Mouse (Mus musculus) ES-Bruce4 (cell line): ENCODE results near the gene Lrrc58.

Experiments used
- CTCF ChIP-seq: IDR thresholded peaks from one replicate; pipeline ENCODE4 v1.8.1; 2011; ENCODE audit warnings: low read depth, low read length
- EP300 ChIP-seq: IDR thresholded peaks from 2 replicates; pipeline ENCODE4 v1.6.1; 2011; ENCODE audit warnings: low read depth, low read length; ENCODE audit not compliant: insufficient read depth
- POLR2A ChIP-seq: IDR thresholded peaks from one replicate; pipeline ENCODE4 v1.8.1; 2011; ENCODE audit warnings: low read length; ENCODE audit not compliant: insufficient read depth

DNA sequence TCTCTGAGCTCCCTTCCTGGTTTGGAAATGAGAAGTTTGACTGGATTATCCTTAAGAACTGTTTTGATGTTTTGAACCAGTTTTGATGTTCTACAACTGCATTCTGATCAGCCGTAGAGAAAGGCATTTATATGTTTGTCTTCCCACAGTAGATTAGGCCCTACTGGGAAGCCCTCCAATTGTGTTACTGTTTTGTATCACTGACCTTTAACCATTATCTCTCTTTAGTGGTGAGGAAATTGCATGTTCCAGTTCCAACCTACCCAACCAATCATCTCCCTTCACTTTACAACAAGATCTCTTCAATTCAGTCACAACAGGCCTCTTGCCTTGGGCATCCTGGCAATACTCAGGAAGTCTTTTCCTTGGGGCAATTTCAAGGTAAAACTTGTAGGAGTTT is 42.9 kb downstream of the Lrrc58 start:
- TF ChIP-seq POLR2A = no peak
- no peak for TF ChIP-seq CTCF
- TF ChIP-seq EP300 = no peak
